Mouse (Mus musculus) liver, embryonic 16.5 days (tissue): Measurements from ENCODE around the gene Copz2. TPM values are rescaled to one million over a fixed set of nuclear protein-coding genes. Genes with fewer than 3 reads are reported as not detected.

Source experiments
- ATAC-seq: fragments of 200-750 bp; cut with Nextera tagmentation; 2 replicates; pipeline ENCODE4 v1.8.0; 2017; ENCODE audit warnings: low read depth, mild to moderate bottlenecking, moderate number of reproducible peaks, moderate library complexity
- H3K27ac ChIP-seq: fragments of 300-500 bp; sonication (generic); 2 replicates; pipeline ENCODE4 v1.5.1; 2014; ENCODE audit warnings: mild to moderate bottlenecking, low read length
- H3K27me3 ChIP-seq: fragments of 300-500 bp; sonication (generic); 2 replicates; pipeline ENCODE4 v1.6.1; 2014; ENCODE audit warnings: low read depth, low read length, mixed read lengths; ENCODE audit not compliant: control insufficient read depth, insufficient read depth
- H3K36me3 ChIP-seq: fragments of 300-500 bp; sonication (generic); 2 replicates; pipeline ENCODE4 v1.6.1; 2014; ENCODE audit warnings: mild to moderate bottlenecking; ENCODE audit not compliant: control insufficient read depth, insufficient read depth
- H3K4me1 ChIP-seq: fragments of 300-500 bp; sonication (generic); 2 replicates; pipeline ENCODE4 v1.6.1; 2014; ENCODE audit warnings: low read depth, low read length, mixed read lengths; ENCODE audit not compliant: control insufficient read depth
- H3K4me2 ChIP-seq: fragments of 300-500 bp; sonication (generic); 2 replicates; pipeline ENCODE4 v1.6.1; 2014; ENCODE audit warnings: low read depth, low read length, mixed read lengths
- H3K4me3 ChIP-seq: fragments of 300-500 bp; sonication (generic); 2 replicates; pipeline ENCODE4 v1.5.1; 2014; ENCODE audit warnings: low read depth, mild to moderate bottlenecking, low read length
- H3K9ac ChIP-seq: fragments of 300-500 bp; sonication (generic); 2 replicates; pipeline ENCODE4 v1.6.1; 2014; ENCODE audit warnings: low read depth, low read length
- H3K9me3 ChIP-seq: fragments of 300-500 bp; sonication (generic); replicated peaks from 2 replicates; pipeline ENCODE4 v1.6.1; 2016; ENCODE audit warnings: low read length; ENCODE audit not compliant: control insufficient read depth
- WGBS: fragments of 180-500 bp; shearing (Covaris S2); extraction: QIAGEN DNeasy Blood & Tissue Kit; methylation state at CpG from one replicate; pipeline ENCODE4 v1.1.7; 2014; ENCODE audit not compliant: insufficient replicate concordance; 5-methylcytosine and 5-hydroxymethylcytosine counted together
- microRNA counts: library from miRNA; unstranded; fragments of <30 nt; microRNA quantifications from one replicate; lab custom pipeline; 2016
- microRNA-seq: library from miRNA; unstranded; fragments of <30 nt; microRNA quantifications from one replicate; pipeline ENCODE4, GENCODE M21; 2016
- polyA plus RNA-seq: library from polyadenylated mRNA; unstranded; fragments of >200 nt; fragmentation: Nextera tagmentation; extraction: Ambion mirVana; gene quantifications from 2 replicates; pipeline ENCODE4 v1.2.1, GENCODE M21; 2015

The Copz2 gene
- polyA plus RNA-seq, 1 experiment from 2014 or later, result 25.7 TPM

- H3K4me1 ChIP-seq, result no peaks in the 10 kb centered on the region
- no peaks in the 10 kb centered on the region; the same call in 1 of the 2 replicates for H3K27me3 ChIP-seq
- no peak overlapping the region for H3K4me2 ChIP-seq
- WGBS, result 59% methylated on average over 13 of the region's 13 CpGs
- H3K9me3 ChIP-seq, result no peaks in the 10 kb centered on the region
- no peak overlapping the region for H3K27ac ChIP-seq
- no peak for ATAC-seq
- H3K36me3 ChIP-seq, result no peaks in the 10 kb centered on the region
- H3K4me3 ChIP-seq, result no peak overlapping the region
- H3K9ac ChIP-seq, result no peak overlapping the region
Measured at GRCm38 (mm10) chr11:96899449-96900306, 50.0 kb downstream of the Copz2 start.

GRCm38 (mm10) chr11:96901332-96901731 lies 51.7 kb downstream of the Copz2 start:
- H3K27ac ChIP-seq, result no peak overlapping the region
- H3K36me3 ChIP-seq, result no peaks in the 10 kb centered on the region
- no peak overlapping the region for H3K4me2 ChIP-seq
- no peak for ATAC-seq
- no peak overlapping the region for H3K4me3 ChIP-seq
- H3K9ac ChIP-seq, result no peak overlapping the region
- H3K27me3 ChIP-seq, result no peaks in the 10 kb centered on the region; the same call in 1 of the 2 replicates
- no peaks in the 10 kb centered on the region for H3K4me1 ChIP-seq
- WGBS, result 78% methylated on average over 9 of the region's 9 CpGs
- no peaks in the 10 kb centered on the region for H3K9me3 ChIP-seq

GRCm38 (mm10) chr11:96902639-96903635 lies 53.3 kb downstream of the Copz2 start:
- H3K36me3 ChIP-seq, result peaks cover 5% of the 10 kb centered on the region; the same call in 1 of the 2 replicates
- no peaks in the 10 kb centered on the region; the same call in none of the 2 replicates for H3K4me1 ChIP-seq
- H3K27me3 ChIP-seq, result no peaks in the 10 kb centered on the region; the same call in 1 of the 2 replicates
- no peak for ATAC-seq
- no peak overlapping the region for H3K4me3 ChIP-seq
- no peak overlapping the region for H3K9ac ChIP-seq
- WGBS, result 47% methylated on average over 16 of the region's 16 CpGs
- no peak overlapping the region for H3K4me2 ChIP-seq
- no peaks in the 10 kb centered on the region for H3K9me3 ChIP-seq
- no peak overlapping the region for H3K27ac ChIP-seq

- no peak overlapping the region for H3K27ac ChIP-seq
- no peaks in the 10 kb centered on the region; the same call in 1 of the 2 replicates for H3K27me3 ChIP-seq
- peaks cover 10% of the 10 kb centered on the region for H3K36me3 ChIP-seq
- no peak for ATAC-seq
- H3K4me2 ChIP-seq, result no peak overlapping the region
- H3K4me3 ChIP-seq, result no peak overlapping the region
- peaks cover 2% of the 10 kb centered on the region for H3K4me1 ChIP-seq
- H3K9ac ChIP-seq, result no peak overlapping the region
- WGBS, result 36% methylated on average over 15 of the region's 15 CpGs
- no peaks in the 10 kb centered on the region for H3K9me3 ChIP-seq
Measured at GRCm38 (mm10) chr11:96906431-96907161, 56.9 kb downstream of the Copz2 start.

GRCm38 (mm10) chr11:96908594-96908993 lies 58.9 kb downstream of the Copz2 start:
- H3K27me3 ChIP-seq, result no peaks in the 10 kb centered on the region
- no peak for ATAC-seq
- H3K27ac ChIP-seq, result no peak overlapping the region
- no peaks in the 10 kb centered on the region for H3K9me3 ChIP-seq
- H3K4me1 ChIP-seq, result peaks cover 2% of the 10 kb centered on the region
- H3K9ac ChIP-seq, result no peak overlapping the region
- WGBS, result 81% methylated on average over 12 of the region's 12 CpGs
- H3K4me2 ChIP-seq, result no peak overlapping the region
- H3K36me3 ChIP-seq, result peaks cover 10% of the 10 kb centered on the region
- H3K4me3 ChIP-seq, result no peak overlapping the region

GRCm38 (mm10) chr11:96910003-96910402 lies 60.3 kb downstream of the Copz2 start:
- no peaks in the 10 kb centered on the region for H3K9me3 ChIP-seq
- peaks cover 6% of the 10 kb centered on the region for H3K4me1 ChIP-seq
- 32% methylated on average over 7 of the region's 7 CpGs for WGBS
- H3K9ac ChIP-seq, result no peak overlapping the region
- no peaks in the 10 kb centered on the region for H3K27me3 ChIP-seq
- peaks cover 10% of the 10 kb centered on the region for H3K36me3 ChIP-seq
- no peak overlapping the region for H3K4me3 ChIP-seq
- ATAC-seq, result no peak
- no peak overlapping the region for H3K4me2 ChIP-seq
- H3K27ac ChIP-seq, result no peak overlapping the region

MicroRNA genes within 50 kb of the gene (microRNA counts, 519-probe panel; counts per million panel counts)
- 3,091 counts per million, percentile 84 among the panel's probes with 10 or more counts for microRNA mmu-miR-152 (lab: Ali Mortazavi, UCI)

Small RNAs within 50 kb of the gene (microRNA-seq; reads per million reads assigned to microRNA genes)
- gene Mir152, result 148 reads per million, percentile 57 among the genes with 10 or more reads in this experiment

Other genes starting within 250 kb of the Copz2 start
- gene Snx11, start 72.3 kb upstream of the Copz2 start, polyA plus RNA-seq, result 7.1 and 7.7 TPM in 2 replicates
- gene Cbx1, start 60.7 kb upstream of the Copz2 start, polyA plus RNA-seq, result 24.7 and 26.2 TPM in 2 replicates
- gene Nfe2l1, start 19.9 kb upstream of the Copz2 start, polyA plus RNA-seq, result 19.7 and 20.1 TPM in 2 replicates
- gene Cdk5rap3, start 66.6 kb downstream of the Copz2 start, polyA plus RNA-seq, result 36.9 and 38.8 TPM in 2 replicates
- gene Prr15l, start 78.2 kb downstream of the Copz2 start, polyA plus RNA-seq, result 4.8 and 7.1 TPM in 2 replicates
- 688 and 719 TPM in 2 replicates for gene Pnpo, start 94.1 kb downstream of the Copz2 start, polyA plus RNA-seq
- 15.8 and 18.6 TPM in 2 replicates for gene Sp2, start 133.1 kb downstream of the Copz2 start, polyA plus RNA-seq
- gene Sp6, start 163.5 kb downstream of the Copz2 start, polyA plus RNA-seq, result not detected in 2 replicates
- 11.1 and 12.2 TPM in 2 replicates for gene Scrn2, start 180.1 kb downstream of the Copz2 start, polyA plus RNA-seq
- 0.40 and 0.41 TPM in 2 replicates for gene Lrrc46, start 191.5 kb downstream of the Copz2 start, polyA plus RNA-seq
- 28.8 and 33.5 TPM in 2 replicates for gene Mrpl10, start 191.7 kb downstream of the Copz2 start, polyA plus RNA-seq
- gene Osbpl7, start 200.8 kb downstream of the Copz2 start, polyA plus RNA-seq, result 2.6 and 3.6 TPM in 2 replicates